Mouse (Mus musculus) brown adipose tissue, adult 24 weeks (tissue): ENCODE measurements at regions not wholly inside any gene's neighbourhood (a gene's known extent, or its start where the extent isn't known, plus 50 kb on each side); places are given as distances from the start of the nearest gene placed in this dataset.

Experiments
- H3K27ac ChIP-seq: fragments of 200-500 bp; replicated peaks from 2 replicates; pipeline ENCODE4 v1.5.1; 2012; ENCODE audit warnings: low read depth, mild to moderate bottlenecking, low read length
- H3K4me1 ChIP-seq: fragments of 200-500 bp; 2 replicates; pipeline ENCODE4 v1.6.1; 2012; ENCODE audit warnings: low read length, mixed read lengths; ENCODE audit not compliant: control insufficient read depth, insufficient read depth, insufficient read length
- H3K4me3 ChIP-seq: fragments of 200-500 bp; 2 replicates; pipeline ENCODE4 v1.5.1; 2012; ENCODE audit warnings: low read depth, mild to moderate bottlenecking, low read length, moderate library complexity; ENCODE audit not compliant: insufficient read depth

DNA sequence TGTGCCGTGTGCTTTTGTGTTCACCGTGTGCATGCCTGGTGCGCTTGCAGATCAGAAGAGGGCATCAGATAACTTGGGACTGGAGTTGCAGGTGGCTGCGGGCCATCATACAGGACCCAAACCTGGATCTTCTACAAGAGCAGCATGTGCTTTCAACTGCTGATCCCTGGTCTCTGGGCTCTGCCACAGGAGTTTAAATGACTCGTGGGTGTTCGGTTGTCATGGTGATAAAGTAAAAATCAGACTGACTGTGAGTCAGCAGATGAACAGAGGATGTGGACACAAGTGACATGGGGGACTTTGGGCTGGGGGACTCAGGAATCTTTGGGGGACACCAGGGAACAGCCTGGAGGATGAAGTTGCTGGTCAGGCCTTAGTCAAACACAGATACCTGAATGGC, 274.4 kb downstream of the Ajap1 start:
- no peak overlapping the region for H3K4me3 ChIP-seq
- no peak overlapping the region for H3K27ac ChIP-seq

DNA sequence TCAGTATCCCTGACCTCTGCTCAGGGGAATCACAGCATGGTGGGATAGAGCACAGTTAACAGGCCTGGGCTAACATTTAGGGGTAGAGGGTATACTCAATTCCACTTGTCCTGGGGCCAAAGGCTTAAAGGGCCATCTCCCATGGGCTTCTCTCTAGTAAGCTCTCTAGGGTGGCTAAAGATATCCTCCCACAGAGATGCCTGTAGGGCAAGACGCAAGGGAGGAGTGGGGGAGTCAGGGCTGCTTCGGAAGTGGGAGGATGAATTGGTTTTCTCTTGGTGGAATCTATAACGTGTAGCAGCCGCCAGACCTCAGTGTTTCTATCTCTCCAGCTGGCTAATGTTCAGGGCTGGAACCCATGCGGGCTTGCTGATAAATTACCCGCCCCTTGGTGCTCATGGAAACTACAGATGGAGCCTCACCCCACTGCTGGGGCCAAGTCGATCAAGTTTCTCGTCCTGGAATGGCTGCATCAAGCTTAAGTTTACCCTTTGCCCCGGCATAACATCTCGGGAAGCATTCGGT, 275.0 kb downstream of the Ajap1 start:
- H3K27ac ChIP-seq: no peak overlapping the region

More for the DNA sequence above, 274.4 kb downstream of the Ajap1 start:
- H3K4me1 ChIP-seq: no peaks in the 10 kb centered on the region

DNA sequence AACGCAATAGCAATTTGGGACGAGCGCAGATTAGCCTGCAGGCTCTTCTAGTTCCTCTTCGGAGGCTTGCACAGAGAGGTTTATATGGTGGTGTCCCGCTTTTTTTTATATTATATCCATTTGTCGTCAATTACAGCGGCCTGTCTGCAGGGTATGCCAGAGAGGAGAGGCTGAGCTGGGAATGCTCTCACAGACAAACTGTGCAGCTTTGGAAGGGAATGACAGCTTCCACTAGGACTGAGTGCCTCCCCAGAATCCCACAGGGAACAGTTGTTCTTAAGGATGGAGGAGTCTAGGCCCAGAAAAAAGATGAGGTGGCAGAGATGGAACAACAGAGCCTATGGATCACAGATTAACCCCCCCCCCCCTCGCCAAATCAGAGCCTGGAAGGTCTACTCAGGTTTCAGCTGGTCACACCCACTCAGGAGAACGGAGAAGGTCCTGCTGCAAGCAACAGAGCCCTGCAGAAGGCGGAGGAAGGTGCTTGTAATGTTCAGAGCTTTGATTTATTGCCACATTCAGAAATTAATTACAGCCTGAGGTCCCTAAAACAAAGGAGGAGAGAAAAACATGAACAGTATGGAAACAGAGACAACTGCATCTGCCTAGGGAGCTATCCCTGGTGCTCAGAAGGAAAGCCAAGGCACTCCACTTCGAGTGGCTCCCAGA, 275.7 kb downstream of the Ajap1 start:
- no peak overlapping the region for H3K27ac ChIP-seq
- no peak overlapping the region for H3K4me3 ChIP-seq
- no peaks in the 10 kb centered on the region for H3K4me1 ChIP-seq

More for the DNA sequence above, 275.0 kb downstream of the Ajap1 start:
- Histone ChIP-seq H3K4me3 (no peak overlapping the region), H3K4me1 (no peaks in the 10 kb centered on the region)

DNA sequence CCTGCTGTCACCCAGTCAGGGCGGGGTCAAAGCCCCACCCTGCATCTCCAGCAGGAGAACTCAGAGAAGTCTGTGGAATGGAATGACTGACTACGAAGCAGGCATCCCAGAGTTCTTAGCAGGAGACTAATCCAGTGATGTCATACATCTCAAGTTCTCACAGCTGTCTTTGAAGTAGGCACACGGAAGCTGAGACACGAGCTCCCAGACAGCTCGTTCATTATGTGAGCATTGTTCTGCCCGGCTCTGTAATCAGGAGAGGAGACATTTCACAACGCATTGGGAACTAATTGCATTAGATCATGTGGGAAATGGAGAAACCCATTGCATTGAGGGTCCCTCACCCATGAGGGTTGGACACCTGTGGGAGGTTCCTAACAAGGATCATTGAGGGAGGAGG, 277.8 kb downstream of the Ajap1 start:
- H3K4me3 ChIP-seq: no peak overlapping the region
- H3K4me1 ChIP-seq: no peaks in the 10 kb centered on the region
- no peak overlapping the region for H3K27ac ChIP-seq

DNA sequence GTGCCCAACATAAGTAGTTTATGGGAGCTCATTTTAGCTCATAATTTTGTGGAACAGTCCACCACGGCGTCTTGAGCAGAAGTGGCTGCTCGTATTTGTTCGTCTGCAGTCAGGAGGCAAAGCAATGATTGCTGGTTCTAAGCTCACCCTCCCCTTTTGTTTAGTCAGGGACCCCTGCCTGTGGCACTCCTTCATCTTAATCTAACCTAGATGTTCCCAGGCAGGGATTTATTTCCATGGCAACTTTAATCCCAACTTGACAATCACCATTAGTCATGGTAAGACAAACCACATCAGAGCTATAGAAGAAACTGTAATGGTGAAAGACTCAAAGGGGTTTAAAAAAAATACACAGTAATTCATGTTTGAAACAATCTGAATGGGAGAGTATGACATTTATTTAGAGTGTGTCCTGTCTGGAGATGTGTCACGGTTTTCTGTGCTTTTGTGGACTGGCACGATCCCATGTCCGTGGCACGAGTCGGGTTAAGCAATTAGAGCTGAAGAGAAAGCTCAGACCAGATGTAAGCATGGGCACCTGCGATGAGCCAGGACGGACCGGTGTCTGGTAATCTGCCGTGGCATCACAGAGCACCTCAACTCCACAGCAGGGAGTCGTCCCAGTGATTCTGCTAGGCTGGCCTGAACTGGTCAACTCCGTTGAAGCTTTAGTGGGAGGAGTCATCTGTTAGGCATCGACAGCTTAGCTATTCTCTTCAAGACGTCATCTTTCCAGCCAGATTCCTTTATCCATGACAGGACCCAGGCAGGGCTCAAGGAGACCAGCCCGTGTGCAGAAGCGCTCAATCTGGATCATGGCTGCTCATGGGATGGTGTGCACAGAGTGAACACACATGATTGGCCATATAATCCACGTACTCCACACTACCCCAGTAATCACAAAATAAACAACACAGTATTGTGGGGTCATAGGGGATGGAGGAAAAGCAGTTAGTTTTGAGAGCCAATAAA, 281.5 kb downstream of the Ajap1 start:
- Histone ChIP-seq H3K27ac (no peak overlapping the region), H3K4me1 (no peaks in the 10 kb centered on the region), H3K4me3 (no peak overlapping the region)

DNA sequence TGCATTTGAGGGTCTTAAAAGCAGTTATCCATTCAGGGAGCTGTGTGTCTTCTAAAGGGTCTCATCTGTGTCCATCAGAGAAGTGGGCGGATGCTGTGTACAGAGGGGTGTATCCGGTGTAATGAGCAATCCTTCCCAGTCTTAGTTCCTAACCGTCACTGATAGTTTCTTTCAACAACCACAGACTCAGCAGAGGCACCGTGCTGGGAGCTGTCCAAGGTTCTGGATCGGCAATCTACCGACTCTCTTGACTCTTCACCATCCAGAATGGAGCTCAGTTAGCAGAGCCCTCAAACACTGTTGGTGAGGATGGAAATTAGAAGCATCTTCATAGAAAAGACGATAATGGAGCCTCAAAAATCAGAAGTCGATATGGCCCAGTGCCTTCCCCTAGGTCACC, 293.1 kb downstream of the Ajap1 start:
- Histone ChIP-seq H3K4me1 (no peaks in the 10 kb centered on the region), H3K27ac (no peak overlapping the region), H3K4me3 (no peak overlapping the region)

DNA sequence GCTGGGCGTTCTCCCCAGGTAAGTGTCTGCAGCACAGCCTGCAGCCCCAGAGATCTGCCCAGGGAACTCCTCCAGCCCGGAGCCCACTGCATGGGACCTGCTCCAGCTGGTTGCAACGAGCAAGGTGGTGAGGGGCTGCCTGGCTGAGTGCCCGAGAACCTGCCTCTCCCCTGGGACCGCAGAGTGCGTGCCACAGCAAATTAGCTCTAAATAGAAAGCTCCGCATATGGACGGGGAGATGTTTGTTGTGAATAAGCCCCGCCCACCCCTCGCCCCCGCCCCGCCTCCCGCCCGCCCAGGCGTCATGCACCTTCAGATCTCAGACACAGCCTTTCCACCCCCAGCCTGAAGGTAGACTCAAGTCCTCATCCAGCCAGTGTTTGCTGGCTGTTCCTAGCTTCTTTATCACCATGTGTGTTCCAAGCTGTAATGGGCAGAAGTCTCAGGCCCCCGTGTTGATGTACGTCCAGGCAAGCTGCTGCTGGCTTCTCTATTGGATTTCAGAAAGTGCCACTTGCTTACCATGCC, 294.0 kb downstream of the Ajap1 start:
- no peak overlapping the region for H3K27ac ChIP-seq
- no peak overlapping the region for H3K4me3 ChIP-seq
- no peaks in the 10 kb centered on the region for H3K4me1 ChIP-seq

DNA sequence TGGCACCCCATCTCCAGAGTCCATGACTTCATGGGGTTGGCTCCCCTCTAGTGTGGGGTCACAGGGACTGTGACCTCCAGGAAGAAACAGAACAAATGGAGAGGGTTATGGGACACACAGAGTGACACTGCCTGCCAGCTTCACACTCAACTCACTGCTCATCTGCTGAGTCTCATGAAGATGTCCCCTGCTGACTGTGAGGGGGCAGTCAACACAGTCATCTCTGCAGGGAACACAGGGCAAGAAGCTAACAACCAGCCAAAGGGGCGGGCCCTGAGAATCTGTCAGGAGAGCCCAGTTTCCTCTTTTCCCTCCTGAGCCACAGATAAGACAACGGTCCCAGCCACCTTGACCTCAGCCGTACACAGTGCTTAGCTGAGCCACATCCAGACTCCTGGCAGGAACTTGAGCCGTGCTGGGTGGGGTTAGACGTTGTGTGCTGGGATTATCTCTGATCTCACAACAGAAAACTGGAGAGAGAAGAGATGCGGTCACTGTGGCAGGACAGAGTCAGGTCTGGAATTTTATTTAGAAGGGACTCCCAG, 294.6 kb downstream of the Ajap1 start:
- no peak overlapping the region for H3K4me3 ChIP-seq
- H3K27ac ChIP-seq: no peak overlapping the region
- H3K4me1 ChIP-seq: no peaks in the 10 kb centered on the region

DNA sequence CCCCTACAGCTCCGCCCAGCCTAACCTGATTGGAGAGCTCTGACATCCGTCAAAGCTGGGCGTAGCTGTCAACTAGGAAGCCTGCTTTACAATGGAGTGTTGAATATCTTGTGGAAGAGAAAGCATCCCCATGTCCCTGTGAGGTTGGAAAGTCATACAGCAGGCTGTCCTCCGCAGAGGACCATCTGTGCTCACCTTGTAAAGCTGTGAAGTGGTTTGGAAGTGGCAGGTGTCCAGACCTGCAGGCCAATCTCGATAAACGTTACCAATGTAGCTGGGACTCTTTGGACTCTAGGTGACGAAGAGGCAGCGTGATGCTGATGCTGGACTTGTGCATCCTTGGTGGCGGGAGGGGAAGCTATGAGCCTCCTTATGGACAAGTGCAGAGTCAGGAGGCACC, 305.1 kb downstream of the Ajap1 start:
- H3K27ac ChIP-seq: no peak overlapping the region

DNA sequence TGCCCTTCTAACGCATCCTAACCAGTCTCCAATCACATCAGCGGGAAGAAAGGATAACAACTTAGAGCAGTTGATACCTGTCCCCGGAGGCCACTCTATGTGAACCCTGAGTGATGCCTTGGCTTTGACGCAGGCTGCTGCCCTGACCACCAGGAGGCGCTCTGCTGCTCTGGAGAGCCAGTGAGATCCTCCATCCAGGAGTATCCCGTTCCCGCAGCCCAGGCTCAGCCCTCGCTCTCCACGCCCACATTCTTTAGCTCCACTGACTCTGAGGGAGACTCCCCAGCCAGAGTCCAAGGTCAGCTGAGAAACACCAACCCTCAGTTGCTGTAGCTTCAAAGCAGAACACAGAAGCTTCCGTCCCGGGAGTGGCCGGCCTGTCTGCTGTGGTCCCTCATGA, 307.0 kb downstream of the Ajap1 start:
- Histone ChIP-seq H3K27ac (no peak overlapping the region), H3K4me1 (no peaks in the 10 kb centered on the region), H3K4me3 (no peak overlapping the region)

More for the DNA sequence above, 305.1 kb downstream of the Ajap1 start:
- Histone ChIP-seq H3K4me3 (no peak overlapping the region), H3K4me1 (no peaks in the 10 kb centered on the region)

DNA sequence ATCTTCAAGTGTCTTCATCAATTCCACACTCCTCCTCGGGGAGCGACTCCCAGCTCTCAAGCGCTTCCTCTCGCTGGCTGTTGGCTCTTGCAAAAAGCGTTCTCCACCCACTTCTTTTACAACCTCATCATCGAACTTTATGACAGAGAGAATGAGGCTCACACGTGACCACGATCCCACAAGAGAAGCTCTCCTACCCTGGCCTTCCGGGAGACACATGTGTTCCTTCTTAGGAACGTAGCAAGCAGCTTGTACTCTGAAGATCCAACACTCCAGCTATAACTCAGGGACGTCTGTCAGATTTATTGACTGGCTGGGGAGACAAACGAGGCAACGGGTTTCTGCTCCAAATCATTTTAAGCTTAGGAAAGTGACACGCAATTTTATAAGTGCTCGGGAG, 307.5 kb downstream of the Ajap1 start:
- Histone ChIP-seq H3K27ac (no peak overlapping the region), H3K4me1 (no peaks in the 10 kb centered on the region), H3K4me3 (no peak overlapping the region)

DNA sequence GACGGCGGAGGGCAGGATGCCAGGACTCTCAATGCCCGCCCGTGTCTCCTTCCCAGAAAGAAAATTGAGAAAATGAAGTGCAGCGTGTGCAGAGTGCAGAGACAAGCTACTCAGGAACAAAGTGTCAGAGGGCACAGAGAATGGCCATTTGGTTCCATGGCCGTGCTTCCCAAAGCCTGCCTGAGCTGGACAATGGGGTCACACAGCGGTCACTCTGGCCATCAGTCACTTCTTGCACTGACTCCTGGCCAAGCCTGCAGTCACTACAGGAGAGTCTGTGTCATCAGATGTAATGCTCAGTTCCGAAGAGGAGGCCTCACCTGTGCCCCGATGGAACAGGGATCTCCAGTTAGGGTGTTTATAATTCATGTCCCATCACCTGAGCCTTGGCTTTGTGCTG, 312.6 kb downstream of the Ajap1 start:
- H3K27ac ChIP-seq: no peak overlapping the region
- no peak overlapping the region for H3K4me3 ChIP-seq
- H3K4me1 ChIP-seq: no peaks in the 10 kb centered on the region

DNA sequence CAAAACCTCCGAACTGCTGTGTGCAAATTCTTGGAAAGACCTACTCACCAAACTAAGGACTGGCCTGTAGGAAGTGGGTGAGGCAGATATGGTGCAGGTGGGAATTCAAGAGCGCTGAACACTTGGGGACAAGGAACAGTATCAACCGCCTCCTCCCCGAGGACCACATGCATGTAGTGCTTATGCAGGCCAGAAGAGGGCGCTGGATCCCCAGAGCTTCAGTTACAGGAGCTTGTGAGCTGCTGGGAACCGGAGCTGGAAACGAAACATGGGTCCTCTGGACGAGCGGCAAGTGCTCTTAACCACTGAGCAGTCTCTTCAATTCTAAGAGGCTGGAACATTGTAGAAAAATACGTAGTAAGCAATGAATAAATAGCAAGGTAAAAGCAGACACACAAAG, 317.8 kb downstream of the Ajap1 start:
- no peak overlapping the region for H3K4me3 ChIP-seq
- H3K27ac ChIP-seq: no peak overlapping the region
- no peaks in the 10 kb centered on the region for H3K4me1 ChIP-seq

DNA sequence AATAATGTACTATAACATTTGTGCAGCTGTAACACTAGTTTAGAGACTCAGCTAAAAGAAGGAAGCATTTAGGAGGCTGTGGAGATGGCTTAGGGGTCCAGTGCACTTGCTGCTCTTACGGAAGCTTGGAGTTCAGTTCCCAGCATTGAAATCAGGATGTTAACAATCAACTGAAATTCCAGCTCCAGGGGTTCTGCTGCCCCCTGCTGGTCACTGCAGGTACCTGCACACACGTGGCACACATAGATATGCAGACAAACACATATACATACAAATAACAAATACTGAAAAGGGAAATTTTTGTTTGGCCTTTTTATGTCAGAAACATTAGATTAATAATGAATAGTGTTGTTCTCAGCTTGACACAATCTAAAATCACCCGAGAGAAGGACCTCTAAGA, 322.5 kb downstream of the Ajap1 start:
- Histone ChIP-seq H3K4me3 (no peak overlapping the region), H3K27ac (no peak overlapping the region), H3K4me1 (no peaks in the 10 kb centered on the region)

DNA sequence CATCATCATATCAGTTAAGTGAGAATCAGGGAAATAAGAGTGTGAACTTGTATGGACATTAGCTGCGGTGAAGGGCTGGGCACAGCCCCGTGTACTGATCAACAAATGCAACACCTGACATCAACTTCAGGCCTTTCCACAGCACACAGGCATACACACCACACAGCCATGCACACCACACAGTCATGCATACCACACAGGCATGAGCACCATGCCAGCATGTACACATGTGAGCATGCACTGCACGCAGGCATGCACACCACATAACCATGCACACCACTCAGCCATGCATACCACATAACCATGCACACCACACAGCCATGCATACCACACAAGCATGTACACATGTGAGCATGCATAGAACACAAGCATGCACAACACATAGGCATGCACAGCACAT, 325.0 kb downstream of the Ajap1 start:
- no peak overlapping the region for H3K27ac ChIP-seq
- no peak overlapping the region for H3K4me3 ChIP-seq

More for the DNA sequence above, 325.0 kb downstream of the Ajap1 start:
- no peaks in the 10 kb centered on the region for H3K4me1 ChIP-seq
